Mouse (Mus musculus) limb, embryonic 14.5 days (tissue): ENCODE data around the gene Rcan2. TPM values are rescaled to one million over a fixed set of nuclear protein-coding genes. Genes with fewer than 3 reads are reported as not detected.
A peak's percentile ranks its signal among the peaks of the same experiment; 100 is the strongest.

Experiments
- ATAC-seq: fragments of 200-750 bp; cut with Nextera tagmentation; 2 replicates; pipeline ENCODE4 v1.8.0; 2017; ENCODE audit warnings: low read depth, moderate number of reproducible peaks, moderate TSS enrichment; ENCODE audit not compliant: low FRiP score
- DNase-seq: peaks from one replicate; pipeline ENCODE4 v3.0.0-alpha.2; 2015; ENCODE audit warnings: low spot score
- H3K27ac ChIP-seq: fragments of 300-500 bp; sonication (generic); replicated peaks from 2 replicates; pipeline ENCODE4 v1.5.1; 2014; ENCODE audit warnings: low read depth, mild to moderate bottlenecking, low read length, moderate library complexity, mixed read lengths
- H3K27me3 ChIP-seq: fragments of 300-500 bp; sonication (generic); 2 replicates; pipeline ENCODE4 v1.6.1; 2014; ENCODE audit warnings: low read length, mixed read lengths; ENCODE audit not compliant: control insufficient read depth, insufficient read depth
- H3K36me3 ChIP-seq: fragments of 300-500 bp; sonication (generic); 2 replicates; pipeline ENCODE4 v1.6.1; 2014; ENCODE audit warnings: mild to moderate bottlenecking, low read length, moderate library complexity, mixed read lengths; ENCODE audit not compliant: control insufficient read depth, insufficient read depth
- H3K4me1 ChIP-seq: fragments of 300-500 bp; sonication (generic); 2 replicates; pipeline ENCODE4 v1.6.1; 2014; ENCODE audit warnings: antibody characterized with exemption, low read length, mixed read lengths; ENCODE audit not compliant: control insufficient read depth, insufficient read depth
- H3K4me2 ChIP-seq: fragments of 300-500 bp; sonication (generic); replicated peaks from 2 replicates; pipeline ENCODE4 v1.6.1; 2014; ENCODE audit warnings: low read depth, mild to moderate bottlenecking, low read length, moderate library complexity; ENCODE audit not compliant: severe bottlenecking
- H3K4me3 ChIP-seq: fragments of 300-500 bp; sonication (generic); replicated peaks from 2 replicates; pipeline ENCODE4 v1.5.1; 2014; ENCODE audit warnings: low read length
- H3K9ac ChIP-seq: fragments of 300-500 bp; sonication (generic); 2 replicates; pipeline ENCODE4 v1.6.1; 2014; ENCODE audit warnings: mild to moderate bottlenecking, low read depth, low read length, moderate library complexity; ENCODE audit not compliant: severe bottlenecking
- H3K9me3 ChIP-seq: fragments of 300-500 bp; sonication (generic); 2 replicates; pipeline ENCODE4 v1.6.1; 2016; ENCODE audit warnings: low read length; ENCODE audit not compliant: control insufficient read depth
- POLR2A ChIP-seq: fragments of 200-500 bp; IDR thresholded peaks from 2 replicates; pipeline ENCODE4 v1.8.0; 2012; ENCODE audit warnings: inconsistent platforms, mild to moderate bottlenecking, moderate library complexity, borderline replicate concordance; ENCODE audit not compliant: insufficient read depth, insufficient read length; ENCODE audit errors: extremely low read depth
- WGBS: fragments of 180-500 bp; shearing (Covaris S2); extraction: QIAGEN DNeasy Blood & Tissue Kit; methylation state at CpG from one replicate; pipeline ENCODE4 v1.1.7; 2014; 5-methylcytosine and 5-hydroxymethylcytosine counted together
- polyA plus RNA-seq, 2 experiments: library from polyadenylated mRNA; depleted of rRNA in 1 of 2; stranded (reverse) in 1 of 2; unstranded in 1 of 2; fragments of >200 nt; fragmentation: Nextera tagmentation in 1 of 2; extraction: Ambion mirVana in 1 of 2; gene quantifications; 2 replicates each; pipeline versions ENCODE4 v1.2.1 to v1.2.3; 2012 to 2014

Gene Rcan2
- polyA plus RNA-seq, 2 experiments: 2.5 to 3.3 TPM

DNA sequence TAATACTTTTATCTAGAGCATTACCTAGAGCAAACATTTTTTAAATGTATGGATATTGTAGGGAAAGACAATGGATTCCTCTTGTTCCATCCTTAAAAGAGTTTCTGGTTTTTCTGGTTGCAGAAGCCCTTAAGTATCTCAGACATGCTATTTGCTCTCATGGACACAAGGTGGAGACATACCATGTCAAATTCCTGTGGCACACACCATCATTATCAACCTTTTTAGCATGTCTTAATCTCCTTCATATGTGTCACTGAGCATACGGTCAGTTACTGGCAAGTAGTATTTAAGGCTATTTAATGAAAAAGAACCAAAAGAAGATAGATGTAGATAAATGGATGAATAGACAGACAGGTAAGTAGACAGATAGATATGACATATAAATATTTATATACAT is 81.9 kb downstream of the Rcan2 start:
- no peak overlapping the region for H3K9ac ChIP-seq
- H3K4me2 ChIP-seq: no peak overlapping the region
- H3K4me3 ChIP-seq: no peak overlapping the region
- H3K4me1 ChIP-seq: 0 out of 2 replicates have a peak, but pooled peaks cover 3% of the 10 kb centered on the region
- DNase-seq: peak; percentile 39
- no peak for TF ChIP-seq POLR2A
- no peaks in the 10 kb centered on the region for H3K9me3 ChIP-seq
- H3K27ac ChIP-seq: no peak overlapping the region
- no peaks in the 10 kb centered on the region for H3K36me3 ChIP-seq
- ATAC-seq: no peak
- WGBS: 13% methylated on average over 1 of the region's 1 CpGs
- no peaks in the 10 kb centered on the region for H3K27me3 ChIP-seq

DNA sequence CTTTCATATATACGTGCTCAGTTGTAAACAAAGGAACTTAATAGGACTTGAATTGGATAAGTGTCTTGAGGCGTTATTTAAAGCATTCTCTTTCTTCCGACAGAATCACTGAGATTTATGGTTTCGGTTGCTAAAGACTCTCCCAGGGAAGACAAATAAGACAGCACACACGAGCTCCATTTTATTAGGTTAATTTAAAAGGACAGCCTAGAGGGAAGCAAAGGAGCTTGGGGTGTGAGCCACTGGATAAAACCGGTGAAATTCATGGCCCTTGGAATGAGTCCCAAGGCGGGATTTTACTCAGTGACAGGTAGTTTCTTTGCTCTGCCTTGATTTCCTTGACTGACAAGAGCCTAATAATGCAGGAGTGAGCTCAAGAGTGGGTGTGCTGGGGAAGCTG is 85.1 kb downstream of the Rcan2 start:
- 45% methylated on average over 7 of the region's 7 CpGs for WGBS
- no peak overlapping the region for H3K4me3 ChIP-seq
- no peak overlapping the region for H3K4me2 ChIP-seq
- no peak overlapping the region for H3K9ac ChIP-seq
- H3K9me3 ChIP-seq: no peaks in the 10 kb centered on the region
- H3K36me3 ChIP-seq: no peaks in the 10 kb centered on the region
- DNase-seq (no peak), ATAC-seq (no peak)
- H3K27ac ChIP-seq: no peak overlapping the region
- H3K4me1 ChIP-seq: 0 out of 2 replicates have a peak, but pooled peaks cover 3% of the 10 kb centered on the region
- TF ChIP-seq POLR2A: no peak
- H3K27me3 ChIP-seq: no peaks in the 10 kb centered on the region

DNA sequence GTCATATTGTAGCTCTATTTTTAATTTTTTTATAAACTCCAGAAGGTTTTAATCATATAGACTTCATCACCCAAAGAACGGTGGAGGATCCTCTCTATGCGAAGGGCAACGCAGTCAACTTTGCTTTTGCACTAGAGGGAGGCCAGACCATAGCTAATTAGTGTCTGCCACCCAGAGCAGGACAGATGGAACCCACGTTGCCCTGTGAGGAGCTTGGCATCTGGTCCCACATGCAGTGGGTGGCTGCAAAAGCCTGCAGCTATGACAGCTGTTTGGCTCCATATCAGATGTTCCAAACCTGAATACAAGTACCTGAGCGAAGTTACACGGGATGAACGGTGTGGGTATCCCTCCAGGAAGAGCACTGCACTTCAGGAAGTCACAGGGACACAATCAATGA is 86.8 kb downstream of the Rcan2 start:
- no peak for ATAC-seq

DNA sequence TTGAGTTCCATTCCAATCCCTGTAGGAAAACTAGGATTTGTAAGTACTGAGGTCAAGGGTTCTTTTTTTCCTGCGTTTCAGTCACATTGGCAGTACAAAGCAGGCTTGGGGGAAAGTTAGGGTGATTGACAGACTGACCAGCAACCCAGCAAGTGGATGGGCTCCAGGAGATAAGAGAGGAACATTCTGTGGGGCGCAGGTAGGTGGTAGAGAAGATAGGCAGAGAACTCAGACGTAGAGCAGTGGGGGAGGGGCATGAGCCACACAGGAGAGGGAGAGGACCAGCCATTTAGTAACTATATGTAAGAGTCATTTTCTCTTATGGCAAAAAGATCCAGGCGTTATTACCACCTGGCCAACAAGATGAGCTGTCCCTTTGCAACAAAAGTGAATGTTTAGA is 96.2 kb downstream of the Rcan2 start:
- no peaks in the 10 kb centered on the region for H3K27me3 ChIP-seq
- H3K36me3 ChIP-seq: no peaks in the 10 kb centered on the region
- DNase-seq (no peak), ATAC-seq (no peak)
- no peak overlapping the region for H3K4me3 ChIP-seq
- no peak for TF ChIP-seq POLR2A
- WGBS: 81% methylated on average over 4 of the region's 4 CpGs
- H3K27ac ChIP-seq: no peak overlapping the region
- no peaks in the 10 kb centered on the region for H3K4me1 ChIP-seq
- H3K9me3 ChIP-seq: no peaks in the 10 kb centered on the region
- no peak overlapping the region for H3K4me2 ChIP-seq
- no peak overlapping the region for H3K9ac ChIP-seq

More for the DNA sequence above, 86.8 kb downstream of the Rcan2 start:
- H3K27me3 ChIP-seq: no peaks in the 10 kb centered on the region
- H3K4me1 ChIP-seq: 0 out of 2 replicates have a peak, but pooled peaks cover 3% of the 10 kb centered on the region
- H3K4me2 ChIP-seq: no peak overlapping the region
- no peak overlapping the region for H3K9ac ChIP-seq
- no peaks in the 10 kb centered on the region for H3K9me3 ChIP-seq
- H3K27ac ChIP-seq: no peak overlapping the region
- H3K4me3 ChIP-seq: no peak overlapping the region
- 75% methylated on average over 7 of the region's 7 CpGs for WGBS
- no peak for DNase-seq
- TF ChIP-seq POLR2A: no peak
- no peaks in the 10 kb centered on the region for H3K36me3 ChIP-seq

DNA sequence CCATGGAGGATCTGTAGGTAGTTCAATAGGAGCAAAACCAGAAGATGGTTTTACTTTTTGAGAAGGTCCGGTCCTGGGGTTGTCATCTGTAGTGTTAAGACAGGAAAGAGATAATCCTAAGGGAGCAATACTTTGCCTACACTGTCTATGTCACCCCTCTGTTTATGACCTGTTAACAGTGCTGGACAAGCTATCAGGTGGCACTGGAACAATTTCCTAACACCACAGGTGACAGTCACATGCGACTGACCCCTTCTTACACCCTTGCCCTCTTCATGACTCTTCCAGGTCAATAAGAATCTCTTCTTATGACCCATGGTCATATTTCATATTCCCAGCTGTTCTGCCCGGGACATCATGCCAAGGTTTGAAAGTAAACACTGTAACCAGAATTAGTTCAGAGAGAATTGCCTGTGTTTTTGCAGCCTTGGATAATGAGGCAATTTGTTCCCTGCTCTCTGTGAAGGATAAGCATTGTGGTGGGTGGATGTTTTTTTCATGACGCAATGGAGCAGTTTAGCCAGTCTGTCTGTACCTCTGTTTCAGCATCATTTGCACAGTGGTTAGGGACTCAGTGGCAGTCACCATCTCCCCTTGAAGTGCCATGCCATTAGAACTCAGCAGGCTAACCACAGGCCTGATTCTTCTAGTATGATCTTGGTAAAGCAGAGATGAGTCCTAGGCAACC is 98.4 kb downstream of the Rcan2 start:
- no peaks in the 10 kb centered on the region for H3K36me3 ChIP-seq
- no peak overlapping the region for H3K4me2 ChIP-seq
- H3K4me3 ChIP-seq: no peak overlapping the region
- H3K9me3 ChIP-seq: no peaks in the 10 kb centered on the region
- no peak for TF ChIP-seq POLR2A
- DNase-seq: no peak
- 74% methylated on average over 4 of the region's 4 CpGs for WGBS
- no peaks in the 10 kb centered on the region for H3K27me3 ChIP-seq
- H3K4me1 ChIP-seq: no peaks in the 10 kb centered on the region
- no peak for ATAC-seq
- no peak overlapping the region for H3K27ac ChIP-seq
- H3K9ac ChIP-seq: no peak overlapping the region
